Mouse (Mus musculus): Measurements from ENCODE around the gene Ivns1abp. TPM values are rescaled to one million over a fixed set of nuclear protein-coding genes. Genes with fewer than 3 reads are reported as not detected.
A peak's percentile ranks its signal among the peaks of the same experiment; 100 is the strongest.
"Not testable (repeated sequence)": the region's sequence is repeated elsewhere in the genome, so short reads cannot be mapped to it uniquely, and the experiment has no call there.

Gene Ivns1abp
- total RNA-seq, 2 experiments from 2014 or later, result 286 to 289 TPM

DNA sequence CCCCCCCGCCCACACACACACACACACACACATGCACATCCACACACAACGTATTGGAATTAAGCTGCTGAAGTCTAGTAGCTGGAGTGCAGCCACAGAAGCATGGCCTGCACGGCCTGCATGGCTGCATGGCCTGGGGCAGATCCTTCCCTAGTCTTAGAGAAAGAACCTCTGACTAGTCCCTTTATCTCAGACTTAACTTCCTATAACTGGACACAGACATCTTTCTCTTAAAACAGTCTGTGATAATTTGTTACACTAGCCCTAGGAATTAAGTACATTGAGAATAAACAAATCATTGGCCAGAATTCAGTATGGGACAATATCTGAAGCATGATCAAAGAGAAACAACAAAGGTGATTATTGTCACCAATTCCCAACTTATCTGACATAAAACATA is 2.0 kb upstream of the Ivns1abp start:
- no peak for DNase-seq

GRCm38 (mm10) chr1:151342968-151343367 is 1.3 kb upstream of the Ivns1abp start:
- peak; percentile 31 for DNase-seq

DNA sequence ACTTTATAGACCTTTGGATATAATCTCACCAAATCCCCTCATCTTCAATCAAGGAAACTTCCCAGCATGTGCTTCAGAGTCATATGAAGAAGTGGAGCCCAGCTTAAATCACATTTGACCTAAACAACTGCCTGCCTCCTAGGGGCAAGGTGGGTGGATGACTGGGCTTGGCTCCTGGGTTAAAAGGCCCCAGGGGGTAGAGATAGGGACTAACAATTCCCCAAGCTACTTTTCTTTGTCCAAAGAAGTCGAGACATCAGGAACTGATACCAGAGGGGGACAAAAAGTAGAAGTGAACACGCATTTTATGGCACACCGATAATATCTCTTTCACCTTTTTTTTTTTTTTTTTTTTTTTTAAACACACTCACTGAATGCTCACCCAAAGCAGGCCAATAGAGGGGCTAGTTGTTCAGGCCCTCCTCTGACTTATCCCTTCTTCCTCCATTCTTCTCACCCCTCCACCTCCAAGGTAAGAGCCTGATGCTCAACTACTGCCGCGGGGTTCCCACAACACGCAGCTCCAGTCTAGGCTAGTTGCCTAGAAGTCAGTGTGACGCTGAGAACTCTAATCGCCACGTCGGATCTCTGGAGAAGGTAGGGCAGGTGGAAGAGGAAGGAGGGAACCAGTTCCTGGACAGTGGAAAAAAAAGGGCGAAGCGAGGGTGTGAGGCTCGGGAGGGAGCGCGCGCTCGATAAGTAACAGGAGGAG is 550 bp upstream of the Ivns1abp start:
- DNase-seq, result peak; percentile 32

- DNase-seq, result peak; percentile 98
These were observed 1.0 kb downstream of the Ivns1abp start for GRCm38 (mm10) chr1:151345109-151345862.

DNA sequence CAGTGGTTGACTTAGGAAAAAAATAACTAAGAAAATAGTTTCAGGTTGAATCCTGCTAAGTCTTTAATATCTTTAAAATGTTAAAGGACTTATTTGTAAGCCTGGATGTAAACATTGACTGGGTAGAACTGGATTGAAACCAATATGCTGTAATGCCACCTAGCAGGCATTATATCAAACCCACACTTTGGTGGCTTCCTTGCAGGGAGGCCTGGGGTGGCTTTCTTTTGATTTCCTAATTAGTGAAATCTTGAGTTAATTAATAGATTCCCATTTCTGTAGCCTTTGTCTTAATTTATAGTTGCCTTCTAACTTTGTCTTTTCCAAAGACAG is 1.6 kb downstream of the Ivns1abp start:
- no peak for DNase-seq

GRCm38 (mm10) chr1:151346681-151347127 is 2.4 kb downstream of the Ivns1abp start:
- no peak for DNase-seq

DNA sequence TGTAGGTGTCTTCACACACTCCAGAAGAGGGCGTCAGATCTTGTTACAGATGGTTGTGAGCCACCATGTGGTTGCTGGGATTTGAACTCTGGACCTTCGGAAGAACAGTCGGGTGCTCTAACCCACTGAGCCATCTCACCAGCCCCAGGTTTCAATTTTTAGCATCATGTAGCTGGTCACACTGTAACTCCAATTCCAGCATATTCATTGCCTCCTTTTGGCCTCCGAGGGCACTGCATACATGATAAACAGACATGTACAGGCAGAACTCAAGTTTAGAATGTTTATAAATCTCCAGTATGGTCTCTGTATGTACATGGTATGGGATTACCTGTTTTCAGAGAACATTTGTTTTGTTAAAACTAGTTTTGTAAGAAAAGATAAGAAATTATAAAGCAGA is 4.0 kb downstream of the Ivns1abp start:
- not testable (repeated sequence) for DNase-seq

DNA sequence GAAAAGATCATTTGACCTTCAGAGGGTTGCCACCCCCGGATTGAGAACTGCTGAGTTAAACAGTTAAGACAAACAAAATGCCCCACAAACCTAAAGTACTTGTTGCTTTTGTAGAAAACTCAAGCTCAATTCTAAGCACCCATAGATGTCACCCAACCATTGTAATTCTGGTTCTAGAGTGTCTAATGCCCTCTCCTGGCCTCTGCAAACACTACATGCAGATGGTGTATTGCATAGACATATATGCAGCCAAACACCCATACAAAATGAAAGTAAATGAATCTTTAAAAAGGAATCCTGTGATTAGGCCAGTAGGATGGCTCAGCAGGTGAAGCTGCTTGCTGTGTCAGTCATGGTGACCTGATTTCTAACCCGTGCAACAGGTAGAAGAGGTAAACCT is 8.6 kb downstream of the Ivns1abp start:
- DNase-seq, result peak; percentile 49

DNA sequence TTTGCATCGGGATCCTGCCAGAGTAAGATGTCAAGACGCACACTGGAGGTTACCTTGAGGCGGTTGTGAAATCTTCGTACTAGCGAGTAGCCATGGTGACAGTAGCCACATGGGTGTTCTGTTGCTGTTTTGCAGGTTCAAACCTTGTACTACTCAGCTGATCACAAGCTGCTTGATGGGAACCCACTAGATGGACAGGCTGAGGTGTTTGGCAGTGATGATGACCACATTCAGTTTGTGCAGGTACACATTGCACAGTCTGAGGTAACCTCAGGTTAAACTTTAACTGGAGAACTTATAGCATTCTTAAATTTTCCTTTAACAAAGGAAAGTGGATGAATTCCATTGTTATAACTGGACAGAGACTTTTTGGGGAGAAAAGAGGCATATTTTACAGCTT is 11.7 kb downstream of the Ivns1abp start:
- no peak for DNase-seq

- no peak for DNase-seq
These were observed 15.1 kb downstream of the Ivns1abp start for GRCm38 (mm10) chr1:151359374-151359773.

DNA sequence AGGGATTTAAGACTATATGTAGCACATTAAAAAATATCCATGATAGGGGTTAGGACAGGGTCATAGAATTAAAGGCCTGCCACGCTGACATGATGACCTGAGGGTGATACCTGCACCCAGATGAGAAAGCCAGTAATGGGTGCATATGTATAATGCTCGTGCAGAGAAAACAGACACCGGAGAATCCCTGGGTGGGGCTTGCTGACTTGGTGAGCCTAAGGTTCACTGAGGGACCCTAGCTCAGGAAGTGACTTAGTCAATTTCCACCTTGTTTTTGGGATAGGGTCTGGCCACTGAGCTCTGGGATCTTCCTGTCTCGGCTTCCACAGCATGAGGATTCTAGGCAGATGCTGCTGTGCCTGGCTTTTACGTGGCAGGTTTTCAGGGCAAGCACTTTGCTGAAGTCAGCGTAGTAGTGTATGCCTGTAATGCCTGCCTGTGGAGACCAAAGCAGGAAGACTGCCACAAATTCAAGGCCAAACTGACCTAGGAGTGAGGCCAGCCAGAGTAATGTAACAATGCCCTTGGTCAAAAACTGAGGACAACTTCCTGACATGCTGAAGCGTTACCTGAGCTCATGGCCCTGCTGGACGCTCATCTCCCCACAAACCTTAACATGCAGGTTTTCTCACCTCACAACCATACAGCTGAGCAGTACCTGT is 22.8 kb downstream of the Ivns1abp start:
- DNase-seq, result no peak

DNA sequence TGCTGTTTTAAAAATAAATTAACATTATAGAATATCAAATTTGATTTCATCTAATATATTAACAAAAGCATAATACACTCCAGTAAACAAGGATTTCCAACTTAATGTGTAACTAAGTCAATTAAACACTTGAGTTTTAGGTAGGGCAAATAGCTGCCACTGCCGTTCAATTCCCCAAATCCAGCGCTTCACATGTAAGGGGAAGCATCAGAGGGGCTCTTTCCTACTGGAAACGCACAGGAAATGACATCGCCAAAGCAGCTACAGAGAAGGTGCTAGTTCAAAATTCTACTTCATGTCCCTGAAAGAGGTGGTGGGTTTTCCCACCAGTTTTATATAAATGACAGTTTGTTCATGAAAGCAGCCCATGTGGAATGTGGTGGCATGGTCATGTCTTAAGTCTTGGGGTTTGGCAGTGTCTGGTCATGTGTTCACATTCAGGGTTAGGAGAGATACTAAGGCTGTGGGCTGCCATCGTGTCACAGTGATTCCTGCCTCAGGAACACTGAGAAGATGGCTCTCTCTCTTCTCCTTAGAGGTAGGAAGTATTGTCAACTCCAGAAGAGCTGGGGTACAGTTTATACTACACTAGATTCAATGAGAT is 23.5 kb downstream of the Ivns1abp start:
- DNase-seq, result no peak

DNA sequence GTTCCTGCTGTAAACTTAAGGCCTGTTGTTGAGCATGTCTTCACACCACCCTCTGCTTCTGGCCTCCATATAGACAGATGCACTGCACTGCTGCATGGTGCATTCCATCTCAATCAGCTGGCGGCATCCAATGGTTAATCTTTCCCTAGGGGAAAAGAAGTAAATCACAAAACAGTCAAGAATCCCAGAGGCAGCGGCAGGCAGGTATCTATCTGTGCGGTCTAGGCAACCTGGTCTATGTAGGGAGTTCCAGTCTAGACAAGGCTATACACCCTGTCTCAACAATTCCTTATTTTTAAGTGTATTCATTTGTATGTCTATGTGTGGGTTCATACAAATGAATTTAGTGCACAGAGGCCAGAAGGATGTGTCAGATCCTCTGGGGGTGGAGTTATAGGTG is 24.2 kb downstream of the Ivns1abp start:
- DNase-seq, result no peak

DNA sequence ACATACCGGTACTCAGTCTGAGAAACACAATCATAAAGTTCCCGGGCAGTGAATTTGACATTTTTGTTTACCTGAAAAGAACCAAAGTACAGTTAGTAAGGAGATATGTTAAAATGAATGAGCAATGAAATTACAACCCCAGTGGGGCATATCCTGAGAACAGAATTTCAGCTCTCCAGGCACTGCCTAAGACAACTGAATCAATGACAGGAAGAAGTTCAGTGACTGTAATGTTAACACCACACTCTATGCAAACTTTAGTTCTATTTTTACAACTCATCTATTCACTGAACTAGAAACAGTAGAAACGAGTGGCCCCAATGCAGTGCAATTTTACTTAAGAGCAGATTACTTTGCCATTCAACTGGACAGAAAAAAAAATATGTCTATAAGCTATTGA is 26.3 kb downstream of the Ivns1abp start:
- no peak for DNase-seq

DNA sequence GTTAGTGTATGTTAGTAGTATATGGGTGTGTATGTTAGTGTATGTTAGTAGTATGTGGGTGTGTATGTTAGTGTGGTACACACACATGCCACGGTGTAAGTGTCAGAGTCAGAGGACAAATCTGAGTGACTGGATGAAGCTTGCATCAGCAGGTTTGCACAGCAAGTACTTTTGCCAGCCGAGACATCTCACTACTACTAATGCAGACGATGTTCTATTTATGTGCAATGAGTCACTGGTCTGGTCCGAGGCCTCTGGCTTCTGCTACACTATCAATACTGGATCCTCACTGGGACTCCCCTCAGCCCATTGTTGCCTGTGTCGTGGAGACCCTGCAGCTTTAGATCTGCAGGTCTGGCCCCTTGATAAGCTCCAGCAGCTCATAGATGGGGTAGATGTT is 27.3 kb downstream of the Ivns1abp start:
- no peak for DNase-seq

DNA sequence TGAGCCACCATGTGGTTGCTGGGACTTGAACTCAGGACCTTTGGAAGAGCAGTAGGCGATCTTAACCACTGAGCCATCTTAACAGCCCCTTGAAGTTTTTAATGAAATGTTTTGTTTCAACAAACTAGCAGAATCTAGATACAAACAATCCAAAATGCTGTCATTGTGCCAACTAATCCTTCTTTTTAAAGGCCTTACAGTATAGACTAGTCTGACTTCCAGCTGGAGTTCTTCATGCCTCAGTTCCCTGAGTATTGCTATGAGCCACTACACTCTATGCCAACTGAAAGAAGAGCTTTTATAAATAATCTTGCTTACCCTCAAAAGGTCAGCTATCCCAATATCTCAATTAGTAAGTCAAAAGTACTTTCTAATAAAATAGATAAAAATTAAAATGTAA is 28.5 kb downstream of the Ivns1abp start:
- DNase-seq, result no peak

DNA sequence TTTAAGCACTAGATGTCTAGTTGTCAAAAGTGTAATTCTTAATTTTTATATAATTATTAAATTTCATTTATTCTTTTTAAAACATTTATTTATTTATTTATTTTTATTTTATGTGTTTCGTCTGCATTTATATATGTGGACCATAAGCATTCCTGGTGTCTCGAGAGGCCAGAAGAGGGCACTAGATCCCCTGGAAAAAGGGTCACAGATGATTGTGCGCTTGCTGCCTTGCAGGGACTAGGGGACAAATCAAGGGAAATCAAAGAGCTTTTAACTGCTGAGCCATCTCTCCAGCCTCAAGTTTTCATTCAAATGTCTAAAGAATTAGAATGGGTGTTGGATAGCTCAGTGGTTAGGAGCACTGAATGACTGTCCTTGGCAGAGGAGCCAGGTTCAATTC is 33.1 kb downstream of the Ivns1abp start:
- DNase-seq, result no peak

DNA sequence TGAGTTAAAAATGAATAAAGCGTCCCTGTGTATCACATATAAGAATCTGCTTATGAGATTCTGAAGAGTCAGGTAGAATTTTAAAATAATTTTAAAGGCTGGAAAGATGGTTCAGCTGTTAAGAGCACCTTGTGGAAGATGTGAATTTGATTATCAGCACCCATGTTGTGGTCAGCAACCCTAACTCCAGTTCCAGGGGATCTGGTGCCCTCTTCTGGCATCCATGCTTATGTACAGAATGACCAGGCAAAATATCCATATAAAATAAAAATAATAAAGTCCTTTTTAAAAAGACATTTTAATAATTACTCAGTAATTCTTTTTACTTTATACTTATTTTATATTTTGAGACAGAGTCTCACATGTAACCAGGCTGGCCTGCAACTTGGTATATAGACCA is 45.8 kb downstream of the Ivns1abp start:
- DNase-seq, result peak; percentile 46

DNA sequence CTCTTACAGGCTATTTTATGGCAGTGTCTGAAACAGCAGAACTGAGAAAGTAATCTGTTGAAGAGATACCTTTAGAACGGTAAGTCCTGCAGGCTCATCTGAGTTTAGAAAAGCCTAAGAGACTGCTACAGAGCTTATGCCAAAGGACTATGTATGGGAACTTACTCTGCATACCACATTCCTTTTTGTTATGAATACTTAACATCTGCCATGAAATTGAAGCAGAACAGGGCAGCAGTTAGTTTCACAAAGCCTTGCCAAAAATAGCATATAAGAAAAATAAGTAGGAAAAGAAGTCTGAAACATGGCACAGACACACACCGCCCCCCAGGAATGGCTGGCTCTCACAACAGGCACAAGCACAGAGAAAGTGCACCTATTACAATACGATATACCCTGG is 65.5 kb downstream of the Ivns1abp start:
- DNase-seq, result no peak
